Mouse (Mus musculus) splenic B cell, adult 2 months (primary cell): ENCODE measurements around the gene Ddx54.

Source experiments
- DNase-seq: peaks from one replicate; pipeline ENCODE4 v3.0.0-alpha.2; 2011; ENCODE audit warnings: low read depth, low spot score
- H3K27me3 ChIP-seq: 2 replicates; pipeline ENCODE4 v1.6.1; 2012; ENCODE audit warnings: mild to moderate bottlenecking, low read length, moderate library complexity, mixed read lengths; ENCODE audit not compliant: control insufficient read depth, poor library complexity, insufficient read depth, severe bottlenecking
- H3K36me3 ChIP-seq: 2 replicates; pipeline ENCODE4 v1.6.1; 2012; ENCODE audit warnings: mild to moderate bottlenecking, low read length, moderate library complexity, mixed read lengths; ENCODE audit not compliant: control insufficient read depth, poor library complexity, insufficient read depth, severe bottlenecking

Gene Ddx54

GRCm38 (mm10) chr5:120574469-120575063 is 38.0 kb upstream of the Ddx54 start:
- H3K36me3 ChIP-seq, result no peaks in the 10 kb centered on the region
- H3K27me3 ChIP-seq, result no peaks in the 10 kb centered on the region
- DNase-seq, result no peak

GRCm38 (mm10) chr5:120576781-120577301 is 35.7 kb upstream of the Ddx54 start:
- H3K27me3 ChIP-seq, result no peaks in the 10 kb centered on the region
- peak; percentile 52 for DNase-seq
- H3K36me3 ChIP-seq, result no peaks in the 10 kb centered on the region

- DNase-seq, result peak; percentile 56
These were observed 34.6 kb upstream of the Ddx54 start for GRCm38 (mm10) chr5:120577935-120578441.

GRCm38 (mm10) chr5:120578504-120579081 is 33.9 kb upstream of the Ddx54 start:
- DNase-seq, result peak; percentile 57
- Histone ChIP-seq H3K27me3 (no peaks in the 10 kb centered on the region), H3K36me3 (no peaks in the 10 kb centered on the region)

More at GRCm38 (mm10) chr5:120577935-120578441, 34.6 kb upstream of the Ddx54 start:
- Histone ChIP-seq H3K27me3 (no peaks in the 10 kb centered on the region), H3K36me3 (no peaks in the 10 kb centered on the region)

GRCm38 (mm10) chr5:120579211-120579897 is 33.2 kb upstream of the Ddx54 start:
- H3K27me3 ChIP-seq, result no peaks in the 10 kb centered on the region
- DNase-seq, result peak; percentile 67
- H3K36me3 ChIP-seq, result no peaks in the 10 kb centered on the region; the same call in 1 of the 2 replicates

- DNase-seq, result no peak
- Histone ChIP-seq H3K27me3 (no peaks in the 10 kb centered on the region), H3K36me3 (no peaks in the 10 kb centered on the region; the same call in 1 of the 2 replicates)
These were observed 32.5 kb upstream of the Ddx54 start for GRCm38 (mm10) chr5:120579898-120580626.

- Histone ChIP-seq H3K27me3 (no peaks in the 10 kb centered on the region), H3K36me3 (no peaks in the 10 kb centered on the region; the same call in 1 of the 2 replicates)
- no peak for DNase-seq
These were observed 30.5 kb upstream of the Ddx54 start for GRCm38 (mm10) chr5:120582002-120582401.

GRCm38 (mm10) chr5:120583511-120583910 is 29.0 kb upstream of the Ddx54 start:
- no peaks in the 10 kb centered on the region; the same call in 1 of the 2 replicates for H3K36me3 ChIP-seq
- DNase-seq, result peak; percentile 62
- no peaks in the 10 kb centered on the region for H3K27me3 ChIP-seq

- no peak for DNase-seq
- H3K36me3 ChIP-seq, result no peaks in the 10 kb centered on the region; the same call in 1 of the 2 replicates
- no peaks in the 10 kb centered on the region for H3K27me3 ChIP-seq
These were observed 27.6 kb upstream of the Ddx54 start for GRCm38 (mm10) chr5:120584968-120585367.

- H3K36me3 ChIP-seq, result no peaks in the 10 kb centered on the region; the same call in 1 of the 2 replicates
- no peak for DNase-seq
- no peaks in the 10 kb centered on the region for H3K27me3 ChIP-seq
These were observed 25.6 kb upstream of the Ddx54 start for GRCm38 (mm10) chr5:120586741-120587615.

GRCm38 (mm10) chr5:120587616-120587926 is 25.0 kb upstream of the Ddx54 start:
- Histone ChIP-seq H3K27me3 (no peaks in the 10 kb centered on the region), H3K36me3 (no peaks in the 10 kb centered on the region; the same call in 1 of the 2 replicates)
- DNase-seq, result peak; percentile 30

GRCm38 (mm10) chr5:120587940-120588568 is 24.5 kb upstream of the Ddx54 start:
- no peaks in the 10 kb centered on the region for H3K27me3 ChIP-seq
- no peaks in the 10 kb centered on the region; the same call in 1 of the 2 replicates for H3K36me3 ChIP-seq
- no peak for DNase-seq

- no peaks in the 10 kb centered on the region; the same call in 1 of the 2 replicates for H3K36me3 ChIP-seq
- H3K27me3 ChIP-seq, result no peaks in the 10 kb centered on the region
- peak; percentile 100 for DNase-seq
These were observed 23.9 kb upstream of the Ddx54 start, which contains the start of the genes Tpcn1 and Iqcd for GRCm38 (mm10) chr5:120588569-120589094. Tpcn1 (minus strand) TSS chr5:120588673. Iqcd (plus strand) TSS chr5:120589016.
